Mouse (Mus musculus): Measurements from ENCODE around the gene Pgm1. TPM values are rescaled to one million over a fixed set of nuclear protein-coding genes. Genes with fewer than 3 reads are reported as not detected.

Pgm1 gene
- polyA plus RNA-seq, 1 experiment from 2014 or later = 240 TPM

GRCm38 (mm10) chr4:99958084-99958815 lies 29.0 kb downstream of the Pgm1 start:
- ATAC-seq (replicated peaks; ENCODE audit: insufficient number of reproducible peaks, insufficient read depth, low FRiP score, low read depth) = no peak
- Histone ChIP-seq H3K4me3 (no peak overlapping the region), H3K9ac (no peak overlapping the region), H3K36me3 (no peaks in the 10 kb centered on the region; the same call in 1 of the 2 replicates), H3K27me3 (no peaks in the 10 kb centered on the region), H3K9me3 (replicated peaks) (no peaks in the 10 kb centered on the region), H3K4me1 (replicated peaks) (peaks cover 32% of the 10 kb centered on the region), H3K27ac (no peak overlapping the region), H3K4me2 (no peak overlapping the region)
- WGBS = 59% methylated on average over 7 of the region's 7 CpGs

GRCm38 (mm10) chr4:99959308-99959707 lies 30.1 kb downstream of the Pgm1 start:
- 0 out of 2 replicates have a peak, but pooled peaks have one; percentile 18 for ATAC-seq (replicated peaks; ENCODE audit: insufficient number of reproducible peaks, insufficient read depth, low FRiP score, low read depth)
- H3K36me3 ChIP-seq = peaks cover 9% of the 10 kb centered on the region
- H3K4me1 ChIP-seq (replicated peaks) = peaks cover 29% of the 10 kb centered on the region
- no peak overlapping the region for H3K9ac ChIP-seq
- no peaks in the 10 kb centered on the region for H3K9me3 ChIP-seq (replicated peaks)
- H3K27ac ChIP-seq = no peak overlapping the region
- 54% methylated on average over 3 of the region's 3 CpGs for WGBS
- no peak overlapping the region for H3K4me2 ChIP-seq
- no peaks in the 10 kb centered on the region for H3K27me3 ChIP-seq
- H3K4me3 ChIP-seq = no peak overlapping the region

GRCm38 (mm10) chr4:99966555-99966954 lies 37.3 kb downstream of the Pgm1 start:
- Histone ChIP-seq H3K4me3 (no peak overlapping the region), H3K27ac (no peak overlapping the region), H3K4me1 (replicated peaks) (peaks cover 7% of the 10 kb centered on the region; the same call in 1 of the 2 replicates), H3K27me3 (no peaks in the 10 kb centered on the region), H3K9ac (no peak overlapping the region), H3K4me2 (no peak overlapping the region), H3K36me3 (peaks cover 68% of the 10 kb centered on the region), H3K9me3 (replicated peaks) (no peaks in the 10 kb centered on the region)
- 88% methylated on average over 6 of the region's 6 CpGs for WGBS
- ATAC-seq (replicated peaks; ENCODE audit: insufficient number of reproducible peaks, insufficient read depth, low FRiP score, low read depth) = no peak

- Histone ChIP-seq H3K4me3 (no peak overlapping the region), H3K4me2 (no peak overlapping the region), H3K27ac (peak overlapping the region; percentile 44; the same call in 1 of the 2 replicates), H3K9me3 (replicated peaks) (no peaks in the 10 kb centered on the region), H3K4me1 (replicated peaks) (peaks cover 3% of the 10 kb centered on the region; the same call in 1 of the 2 replicates), H3K36me3 (peaks cover 69% of the 10 kb centered on the region), H3K27me3 (no peaks in the 10 kb centered on the region), H3K9ac (no peak overlapping the region)
- no peak for ATAC-seq (replicated peaks; ENCODE audit: insufficient number of reproducible peaks, insufficient read depth, low FRiP score, low read depth)
- whole genome bisulfite sequencing = 61% methylated on average over 5 of the region's 5 CpGs
Observed at GRCm38 (mm10) chr4:99969328-99969727, 40.1 kb downstream of the Pgm1 start.

- Histone ChIP-seq H3K4me2 (no peak overlapping the region), H3K4me3 (no peak overlapping the region), H3K9ac (no peak overlapping the region), H3K36me3 (peaks cover 64% of the 10 kb centered on the region), H3K4me1 (replicated peaks) (peaks cover 3% of the 10 kb centered on the region; the same call in 1 of the 2 replicates), H3K9me3 (replicated peaks) (no peaks in the 10 kb centered on the region), H3K27ac (peak overlapping the region; percentile 44; the same call in 1 of the 2 replicates), H3K27me3 (no peaks in the 10 kb centered on the region)
- 72% methylated on average over 4 of the region's 4 CpGs for WGBS
- ATAC-seq (replicated peaks; ENCODE audit: insufficient number of reproducible peaks, insufficient read depth, low FRiP score, low read depth) = no peak
Observed at GRCm38 (mm10) chr4:99970097-99970496, 40.9 kb downstream of the Pgm1 start.

- Histone ChIP-seq H3K27ac (no peak overlapping the region), H3K27me3 (no peaks in the 10 kb centered on the region), H3K36me3 (peaks cover 42% of the 10 kb centered on the region), H3K4me3 (no peak overlapping the region), H3K9ac (no peak overlapping the region), H3K9me3 (replicated peaks) (no peaks in the 10 kb centered on the region), H3K4me1 (replicated peaks) (peaks cover 3% of the 10 kb centered on the region; the same call in 1 of the 2 replicates), H3K4me2 (no peak overlapping the region)
- WGBS = 85% methylated on average over 6 of the region's 6 CpGs
- ATAC-seq (replicated peaks; ENCODE audit: insufficient number of reproducible peaks, insufficient read depth, low FRiP score, low read depth) = no peak
Observed at GRCm38 (mm10) chr4:99972886-99973285, 43.7 kb downstream of the Pgm1 start.

- no peak overlapping the region for H3K27ac ChIP-seq
- no peaks in the 10 kb centered on the region for H3K9me3 ChIP-seq (replicated peaks)
- H3K27me3 ChIP-seq = no peaks in the 10 kb centered on the region
- ATAC-seq (replicated peaks; ENCODE audit: insufficient number of reproducible peaks, insufficient read depth, low FRiP score, low read depth) = no peak
- H3K36me3 ChIP-seq = peaks cover 37% of the 10 kb centered on the region
- WGBS = 89% methylated on average over 1 of the region's 1 CpGs
- H3K4me1 ChIP-seq (replicated peaks) = peaks cover 3% of the 10 kb centered on the region; the same call in 1 of the 2 replicates
- no peak overlapping the region for H3K4me2 ChIP-seq
- H3K4me3 ChIP-seq = no peak overlapping the region
- no peak overlapping the region for H3K9ac ChIP-seq
Observed at GRCm38 (mm10) chr4:99973931-99974330, 44.7 kb downstream of the Pgm1 start.

GRCm38 (mm10) chr4:99974375-99974774 lies 45.2 kb downstream of the Pgm1 start:
- Histone ChIP-seq H3K4me1 (replicated peaks) (peaks cover 3% of the 10 kb centered on the region; the same call in 1 of the 2 replicates), H3K9ac (no peak overlapping the region), H3K36me3 (peaks cover 37% of the 10 kb centered on the region), H3K27ac (no peak overlapping the region), H3K4me3 (no peak overlapping the region), H3K27me3 (no peaks in the 10 kb centered on the region), H3K9me3 (replicated peaks) (no peaks in the 10 kb centered on the region), H3K4me2 (no peak overlapping the region)
- 69% methylated on average over 5 of the region's 5 CpGs for WGBS
- no peak for ATAC-seq (replicated peaks; ENCODE audit: insufficient number of reproducible peaks, insufficient read depth, low FRiP score, low read depth)

GRCm38 (mm10) chr4:99979326-99979725 lies 50.1 kb downstream of the Pgm1 start:
- H3K4me3 ChIP-seq = no peak overlapping the region
- no peaks in the 10 kb centered on the region for H3K9me3 ChIP-seq (replicated peaks)
- no peak overlapping the region for H3K27ac ChIP-seq
- no peak for ATAC-seq (replicated peaks; ENCODE audit: insufficient number of reproducible peaks, insufficient read depth, low FRiP score, low read depth)
- H3K9ac ChIP-seq = no peak overlapping the region
- H3K36me3 ChIP-seq = peaks cover 37% of the 10 kb centered on the region; the same call in 1 of the 2 replicates
- 80% methylated on average over 5 of the region's 5 CpGs for WGBS
- no peaks in the 10 kb centered on the region for H3K4me1 ChIP-seq (replicated peaks)
- no peak overlapping the region for H3K4me2 ChIP-seq
- no peaks in the 10 kb centered on the region for H3K27me3 ChIP-seq

GRCm38 (mm10) chr4:99981216-99981615 lies 52.0 kb downstream of the Pgm1 start:
- no peaks in the 10 kb centered on the region for H3K4me1 ChIP-seq (replicated peaks)
- no peak overlapping the region for H3K9ac ChIP-seq
- no peaks in the 10 kb centered on the region for H3K9me3 ChIP-seq (replicated peaks)
- H3K27me3 ChIP-seq = no peaks in the 10 kb centered on the region
- no peak overlapping the region for H3K4me3 ChIP-seq
- no peak overlapping the region for H3K27ac ChIP-seq
- H3K36me3 ChIP-seq = peaks cover 49% of the 10 kb centered on the region; the same call in 1 of the 2 replicates
- WGBS = 72% methylated on average over 2 of the region's 2 CpGs
- no peak overlapping the region for H3K4me2 ChIP-seq
- no peak for ATAC-seq (replicated peaks; ENCODE audit: insufficient number of reproducible peaks, insufficient read depth, low FRiP score, low read depth)

GRCm38 (mm10) chr4:99983652-99984368 lies 54.6 kb downstream of the Pgm1 start:
- Histone ChIP-seq H3K4me3 (no peak overlapping the region), H3K27ac (no peak overlapping the region), H3K9ac (no peak overlapping the region), H3K36me3 (peaks cover 64% of the 10 kb centered on the region), H3K4me1 (replicated peaks) (no peaks in the 10 kb centered on the region), H3K9me3 (replicated peaks) (no peaks in the 10 kb centered on the region), H3K27me3 (no peaks in the 10 kb centered on the region), H3K4me2 (no peak overlapping the region)
- 39% methylated on average over 13 of the region's 13 CpGs for WGBS
- ATAC-seq (replicated peaks; ENCODE audit: insufficient number of reproducible peaks, insufficient read depth, low FRiP score, low read depth) = no peak
